Mouse (Mus musculus) lung, adult 2 months (tissue): ENCODE results near the gene Degs2.

Experiments
- CTCF ChIP-seq: fragments of 200-500 bp; IDR thresholded peaks from 2 replicates; pipeline ENCODE4 v1.5.1; 2011; ENCODE audit warnings: mild to moderate bottlenecking, low read length, control low read depth; ENCODE audit not compliant: insufficient read depth
- POLR2A ChIP-seq: fragments of 200-500 bp; IDR thresholded peaks from 2 replicates; pipeline ENCODE4 v1.6.1; 2011; ENCODE audit warnings: low read depth, mild to moderate bottlenecking, control low read depth, low read length, borderline replicate concordance; ENCODE audit errors: extremely low read depth

DNA sequence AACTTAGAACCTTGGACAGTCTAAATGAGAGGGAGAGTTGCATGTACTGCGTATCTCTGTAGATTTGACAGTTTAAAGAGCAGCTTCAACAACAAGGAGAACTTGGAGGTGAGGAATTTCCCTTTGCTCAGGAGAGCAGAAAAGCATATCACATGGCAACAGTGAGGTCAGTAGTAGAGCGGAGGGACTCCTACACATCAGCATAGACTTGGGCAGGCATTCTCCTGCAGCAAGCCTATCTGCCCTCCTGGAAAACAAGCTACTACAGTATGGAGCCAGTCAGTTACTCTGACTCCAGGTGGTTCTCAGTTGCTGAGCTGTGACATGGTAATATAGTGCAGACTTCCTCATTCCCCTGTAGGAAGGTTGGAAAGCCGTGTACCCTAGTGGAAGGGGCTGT is 60.1 kb downstream of the Degs2 start:
- no peak for TF ChIP-seq CTCF
- no peak for TF ChIP-seq POLR2A
